Mouse (Mus musculus): ENCODE measurements at regions not wholly inside any gene's neighbourhood (a gene's known extent, or its start where the extent isn't known, plus 50 kb on each side); places are given as distances from the start of the nearest gene placed in this dataset.

GRCm38 (mm10) chr4:7642878-7643590, 595.8 kb downstream of the Car8 start:
- DNase-seq (ENCODE audit: extremely low spot score), result no peak

- no peak for DNase-seq (ENCODE audit: extremely low spot score)
Measured at GRCm38 (mm10) chr4:7597671-7598390, 641.0 kb downstream of the Car8 start.

- no peak for DNase-seq (ENCODE audit: extremely low spot score)
Measured at GRCm38 (mm10) chr4:7596116-7596515, 642.7 kb downstream of the Car8 start.

GRCm38 (mm10) chr4:7583851-7584250, 655.0 kb downstream of the Car8 start:
- DNase-seq (ENCODE audit: extremely low spot score), result no peak

- no peak for DNase-seq (ENCODE audit: extremely low spot score)
Measured at GRCm38 (mm10) chr4:7581931-7582330, 656.9 kb downstream of the Car8 start.

GRCm38 (mm10) chr4:7581220-7581916, 657.5 kb downstream of the Car8 start:
- no peak for DNase-seq (ENCODE audit: extremely low spot score)

GRCm38 (mm10) chr4:7580554-7581219, 658.2 kb downstream of the Car8 start:
- DNase-seq (ENCODE audit: extremely low spot score), result peak; percentile 6

- no peak for DNase-seq (ENCODE audit: extremely low spot score)
Measured at GRCm38 (mm10) chr4:7574011-7574410, 664.8 kb downstream of the Car8 start.

- no peak for DNase-seq (ENCODE audit: extremely low spot score)
Measured at GRCm38 (mm10) chr4:7567687-7568393, 671.0 kb downstream of the Car8 start.

GRCm38 (mm10) chr4:7559867-7560832, 678.7 kb downstream of the Car8 start:
- no peak for DNase-seq (ENCODE audit: extremely low spot score)

GRCm38 (mm10) chr4:7558721-7559120, 680.1 kb downstream of the Car8 start:
- DNase-seq (ENCODE audit: extremely low spot score), result no peak

GRCm38 (mm10) chr4:7534301-7534700, 704.5 kb downstream of the Car8 start:
- DNase-seq (ENCODE audit: extremely low spot score), result no peak

GRCm38 (mm10) chr4:7527718-7528117, 711.1 kb downstream of the Car8 start:
- DNase-seq (ENCODE audit: extremely low spot score), result no peak

GRCm38 (mm10) chr4:7513081-7513480, 725.8 kb downstream of the Car8 start:
- no peak for DNase-seq (ENCODE audit: extremely low spot score)

- no peak for DNase-seq (ENCODE audit: extremely low spot score)
Measured at GRCm38 (mm10) chr4:7485552-7485951, 753.3 kb downstream of the Car8 start.

GRCm38 (mm10) chr4:7455130-7455529, 783.7 kb downstream of the Car8 start:
- DNase-seq (ENCODE audit: extremely low spot score), result peak; percentile 23

GRCm38 (mm10) chr4:7452678-7453077, 786.2 kb downstream of the Car8 start:
- DNase-seq (ENCODE audit: extremely low spot score), result no peak

- no peak for DNase-seq (ENCODE audit: extremely low spot score)
Measured at GRCm38 (mm10) chr4:7450991-7451390, 787.9 kb downstream of the Car8 start.

- no peak for DNase-seq (ENCODE audit: extremely low spot score)
Measured at GRCm38 (mm10) chr4:7429308-7429707, 809.5 kb downstream of the Car8 start.

GRCm38 (mm10) chr4:7424081-7424480, 814.8 kb downstream of the Car8 start:
- DNase-seq (ENCODE audit: extremely low spot score), result no peak

Data from embryo, embryonic 9.5 days (tissue).